Mouse (Mus musculus): Measurements from ENCODE around the gene Syt7.

Syt7 gene

GRCm38 (mm10) chr19:10388615-10389313 lies at the start of gene Syt7:
TSS of gene Syt7 (plus strand) at chr19:10389090.
- peak; percentile 71 for DNase-seq (ENCODE audit: low read depth, low spot score)

- no peak for DNase-seq (ENCODE audit: low read depth, low spot score)
Observed at GRCm38 (mm10) chr19:10339271-10339670, 49.6 kb upstream of the Syt7 start.

- DNase-seq (ENCODE audit: low read depth, low spot score) = no peak
Observed at GRCm38 (mm10) chr19:10340661-10341060, 48.2 kb upstream of the Syt7 start.

GRCm38 (mm10) chr19:10341152-10341551 lies 47.7 kb upstream of the Syt7 start:
- DNase-seq (ENCODE audit: low read depth, low spot score) = no peak

GRCm38 (mm10) chr19:10341817-10342439 lies 47.0 kb upstream of the Syt7 start:
- DNase-seq (ENCODE audit: low read depth, low spot score) = no peak

GRCm38 (mm10) chr19:10343866-10344265 lies 45.0 kb upstream of the Syt7 start:
- DNase-seq (ENCODE audit: low read depth, low spot score) = no peak

- no peak for DNase-seq (ENCODE audit: low read depth, low spot score)
Observed at GRCm38 (mm10) chr19:10345696-10346095, 43.2 kb upstream of the Syt7 start.

GRCm38 (mm10) chr19:10347628-10348273 lies 41.1 kb upstream of the Syt7 start:
- no peak for DNase-seq (ENCODE audit: low read depth, low spot score)

- no peak for DNase-seq (ENCODE audit: low read depth, low spot score)
Observed at GRCm38 (mm10) chr19:10352218-10352617, 36.7 kb upstream of the Syt7 start.

- DNase-seq (ENCODE audit: low read depth, low spot score) = no peak
Observed at GRCm38 (mm10) chr19:10354830-10355229, 34.1 kb upstream of the Syt7 start.

GRCm38 (mm10) chr19:10356845-10357503 lies 31.9 kb upstream of the Syt7 start:
- no peak for DNase-seq (ENCODE audit: low read depth, low spot score)

GRCm38 (mm10) chr19:10359105-10359946 lies 29.6 kb upstream of the Syt7 start:
- no peak for DNase-seq (ENCODE audit: low read depth, low spot score)

- no peak for DNase-seq (ENCODE audit: low read depth, low spot score)
Observed at GRCm38 (mm10) chr19:10362473-10363129, 26.3 kb upstream of the Syt7 start.

- no peak for DNase-seq (ENCODE audit: low read depth, low spot score)
Observed at GRCm38 (mm10) chr19:10363869-10364268, 25.0 kb upstream of the Syt7 start.

GRCm38 (mm10) chr19:10366116-10366845 lies 22.6 kb upstream of the Syt7 start:
- no peak for DNase-seq (ENCODE audit: low read depth, low spot score)

- no peak for DNase-seq (ENCODE audit: low read depth, low spot score)
Observed at GRCm38 (mm10) chr19:10367802-10368201, 21.1 kb upstream of the Syt7 start.

GRCm38 (mm10) chr19:10369936-10370335 lies 19.0 kb upstream of the Syt7 start:
- no peak for DNase-seq (ENCODE audit: low read depth, low spot score)

- DNase-seq (ENCODE audit: low read depth, low spot score) = no peak
Observed at GRCm38 (mm10) chr19:10373191-10373590, 15.7 kb upstream of the Syt7 start.

- no peak for DNase-seq (ENCODE audit: low read depth, low spot score)
Observed at GRCm38 (mm10) chr19:10375260-10375659, 13.6 kb upstream of the Syt7 start.

- no peak for DNase-seq (ENCODE audit: low read depth, low spot score)
Observed at GRCm38 (mm10) chr19:10379978-10380377, 8.9 kb upstream of the Syt7 start.
